Mouse (Mus musculus): ENCODE results near the gene 1700016D06Rik.
A peak's percentile ranks its signal among the peaks of the same experiment; 100 is the strongest.

Gene 1700016D06Rik

GRCm38 (mm10) chr8:11635012-11635577 is 65.8 kb downstream of the 1700016D06Rik start:
- DNase-seq (ENCODE audit: low spot score in 2 of 2): peak; percentile 84 to 89

- no peak for DNase-seq (ENCODE audit: low spot score in 2 of 2)
These were observed 66.4 kb downstream of the 1700016D06Rik start for GRCm38 (mm10) chr8:11634331-11635011.

- DNase-seq (ENCODE audit: low spot score in 2 of 2): no peak
These were observed 67.4 kb downstream of the 1700016D06Rik start for GRCm38 (mm10) chr8:11633414-11633813.

GRCm38 (mm10) chr8:11632406-11632805 is 68.5 kb downstream of the 1700016D06Rik start:
- no peak for DNase-seq (ENCODE audit: low spot score in 2 of 2)

GRCm38 (mm10) chr8:11629206-11629605 is 71.7 kb downstream of the 1700016D06Rik start:
- no peak for DNase-seq (ENCODE audit: low spot score in 2 of 2)

- DNase-seq (ENCODE audit: low spot score in 2 of 2): peak in 1 of 2 experiments; percentile 36
These were observed 72.2 kb downstream of the 1700016D06Rik start for GRCm38 (mm10) chr8:11628506-11629132.

- no peak for DNase-seq (ENCODE audit: low spot score in 2 of 2)
These were observed 73.1 kb downstream of the 1700016D06Rik start for GRCm38 (mm10) chr8:11627717-11628116.

- DNase-seq (ENCODE audit: low spot score in 2 of 2): no peak
These were observed 75.8 kb downstream of the 1700016D06Rik start for GRCm38 (mm10) chr8:11625084-11625483.

- DNase-seq (ENCODE audit: low spot score in 2 of 2): no peak
These were observed 81.8 kb downstream of the 1700016D06Rik start for GRCm38 (mm10) chr8:11619091-11619490.

- DNase-seq (ENCODE audit: low spot score in 2 of 2): no peak
These were observed 82.8 kb downstream of the 1700016D06Rik start for GRCm38 (mm10) chr8:11618063-11618462.

- DNase-seq (ENCODE audit: low spot score in 2 of 2): peak in 1 of 2 experiments; percentile 37
These were observed 84.6 kb downstream of the 1700016D06Rik start for GRCm38 (mm10) chr8:11616294-11616693.

- DNase-seq (ENCODE audit: low spot score in 2 of 2): no peak
These were observed 86.6 kb downstream of the 1700016D06Rik start for GRCm38 (mm10) chr8:11614126-11614835.

GRCm38 (mm10) chr8:11608848-11609247 is 92.0 kb downstream of the 1700016D06Rik start:
- DNase-seq (ENCODE audit: low spot score in 2 of 2): no peak

All from frontal cortex, postnatal 10 days (tissue).